Mouse (Mus musculus): Measurements from ENCODE around the gene Clca3a1. TPM values are rescaled to one million over a fixed set of nuclear protein-coding genes. Genes with fewer than 3 reads are reported as not detected.

Clca3a1 gene
- total RNA-seq, 2 experiments from 2014 or later = 27.0 to 27.6 TPM

- DNase-seq (ENCODE audit: low spot score in 2 of 2) = no peak
Observed at GRCm38 (mm10) chr3:144686146-144686545, 74.6 kb downstream of the Clca3a1 start.

DNA sequence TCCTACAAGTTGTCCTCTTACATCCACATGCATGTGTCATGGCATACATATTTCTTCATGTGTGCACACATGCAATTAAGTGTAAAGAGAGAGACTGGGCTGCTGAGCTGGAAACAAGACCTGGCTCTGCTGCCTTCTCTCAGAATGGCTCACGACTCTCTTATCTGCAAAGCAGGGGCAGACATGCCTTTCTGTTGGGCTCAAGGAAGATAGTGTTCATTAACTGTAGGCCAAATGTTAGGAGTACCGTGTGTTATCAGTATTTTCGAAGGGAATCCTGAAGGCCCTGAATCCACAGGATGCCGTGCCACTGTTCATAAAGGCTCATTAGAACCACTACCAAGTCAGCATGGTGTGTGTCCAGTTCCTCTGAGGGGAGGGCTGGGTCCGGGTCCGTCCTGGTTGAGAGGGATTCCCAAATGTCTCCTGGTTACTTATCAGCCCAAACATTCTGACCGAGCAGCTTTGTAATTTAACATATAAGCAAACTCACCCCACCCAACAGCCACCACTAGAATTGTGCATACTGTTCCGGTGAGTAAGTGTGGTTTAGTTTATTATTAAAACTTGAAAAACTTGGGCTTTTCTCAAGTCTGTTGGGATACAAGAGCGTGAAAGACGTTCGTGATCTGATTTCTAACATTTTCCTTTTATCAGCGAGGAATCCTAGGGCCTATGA is 77.5 kb downstream of the Clca3a1 start:
- no peak for DNase-seq (ENCODE audit: low spot score in 2 of 2)

- no peak for DNase-seq (ENCODE audit: low spot score in 2 of 2)
Observed at GRCm38 (mm10) chr3:144681542-144681941, 79.2 kb downstream of the Clca3a1 start.

DNA sequence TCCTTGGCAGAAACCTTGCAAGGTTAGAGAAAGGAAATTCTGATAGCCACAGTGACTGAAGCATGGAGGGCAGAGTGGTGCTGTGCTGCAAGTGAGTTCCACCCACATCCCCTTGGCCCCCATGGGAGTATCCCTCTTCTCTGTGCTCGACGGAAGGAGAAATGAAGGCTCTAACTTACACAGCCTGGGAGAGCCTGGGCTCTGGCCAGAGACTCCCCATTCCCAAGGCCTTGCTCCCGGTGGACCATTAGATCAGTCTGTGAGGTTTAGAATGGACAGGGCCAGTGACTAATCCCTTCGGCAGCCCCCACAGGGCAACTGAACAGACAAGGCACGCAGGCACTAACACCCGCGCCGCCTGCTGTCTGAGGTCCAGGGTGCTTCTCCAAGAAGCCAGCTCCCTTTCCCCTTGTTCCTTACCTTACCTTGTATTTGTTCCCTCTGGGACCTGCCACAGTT is 81.0 kb downstream of the Clca3a1 start:
- DNase-seq (ENCODE audit: low spot score in 2 of 2) = no peak

Other genes with a start within 250 kb of the Clca3a1 start
- gene Hs2st1, start 190.8 kb downstream of the Clca3a1 start, total RNA-seq (2021) = 10 to 100 TPM; 27.8 to 31.1 TPM
- gene Selenof, start 190.7 kb downstream of the Clca3a1 start, total RNA-seq (2021) = 100 to 1,000 TPM; 288 to 291 TPM
- 100 to 1,000 TPM; 125 to 127 TPM for gene Sh3glb1, start 40.6 kb downstream of the Clca3a1 start, total RNA-seq (2021)
- under 1 TPM; 0.34 to 0.42 TPM for gene Clca3a2, start 58.5 kb upstream of the Clca3a1 start, total RNA-seq (2021)
- not detected for gene Clca3b, start 88.4 kb upstream of the Clca3a1 start, total RNA-seq (2021)
- gene Clca4b, start 171.6 kb upstream of the Clca3a1 start, total RNA-seq (2021) = not detected
- gene Clca4a, start 214.1 kb upstream of the Clca3a1 start, total RNA-seq (2021) = not detected

Data from adrenal gland, postnatal 4 days (tissue).